Mouse (Mus musculus): ENCODE results near the gene Vangl1.
"Not testable (repeated sequence)": the region's sequence is repeated elsewhere in the genome, so short reads cannot be mapped to it uniquely, and the experiment has no call there.

Gene Vangl1

GRCm38 (mm10) chr3:102174118-102174865 is 30.2 kb downstream of the Vangl1 start:
- in situ Hi-C loops (cut with MseI, MboI): no loop called here

- in situ Hi-C loops (cut with MseI, MboI): no loop called here
Measured at GRCm38 (mm10) chr3:102169197-102169905, 35.1 kb downstream of the Vangl1 start.

GRCm38 (mm10) chr3:102167555-102168210 is 36.8 kb downstream of the Vangl1 start:
- in situ Hi-C loops (cut with MseI, MboI): no loop called here

- in situ Hi-C loops (cut with MseI, MboI): no loop called here
Measured at GRCm38 (mm10) chr3:102166794-102167193, 37.7 kb downstream of the Vangl1 start.

- in situ Hi-C loops (cut with MseI, MboI): no loop called here
Measured at GRCm38 (mm10) chr3:102166287-102166620, 38.2 kb downstream of the Vangl1 start.

GRCm38 (mm10) chr3:102165536-102166286 is 38.8 kb downstream of the Vangl1 start:
- in situ Hi-C loops (cut with MseI, MboI): no loop called here

GRCm38 (mm10) chr3:102164911-102165310 is 39.6 kb downstream of the Vangl1 start:
- in situ Hi-C loops (cut with MseI, MboI): no loop called here

- in situ Hi-C loops (cut with MseI, MboI): not testable (repeated sequence)
Measured at GRCm38 (mm10) chr3:102163861-102164260, 40.6 kb downstream of the Vangl1 start.

GRCm38 (mm10) chr3:102159423-102160325 is 44.8 kb downstream of the Vangl1 start:
- in situ Hi-C loops (cut with MseI, MboI): no loop called here

GRCm38 (mm10) chr3:102158759-102159422 is 45.6 kb downstream of the Vangl1 start:
- in situ Hi-C loops (cut with MseI, MboI): no loop called here

GRCm38 (mm10) chr3:102157652-102158051 is 46.8 kb downstream of the Vangl1 start:
- in situ Hi-C loops (cut with MseI, MboI): no loop called here

GRCm38 (mm10) chr3:102156737-102157136 is 47.8 kb downstream of the Vangl1 start:
- in situ Hi-C loops (cut with MseI, MboI): no loop called here

GRCm38 (mm10) chr3:102154107-102154506 is 50.4 kb downstream of the Vangl1 start:
- in situ Hi-C loops (cut with MseI, MboI): no loop called here

- in situ Hi-C loops (cut with MseI, MboI): no loop called here
Measured at GRCm38 (mm10) chr3:102152872-102153271, 51.6 kb downstream of the Vangl1 start.

- in situ Hi-C loops (cut with MseI, MboI): no loop called here
Measured at GRCm38 (mm10) chr3:102152471-102152870, 52.0 kb downstream of the Vangl1 start.

GRCm38 (mm10) chr3:102151850-102152249 is 52.6 kb downstream of the Vangl1 start:
- in situ Hi-C loops (cut with MseI, MboI): no loop called here

- in situ Hi-C loops (cut with MseI, MboI): no loop called here
Measured at GRCm38 (mm10) chr3:102149941-102150340, 54.6 kb downstream of the Vangl1 start.

- in situ Hi-C loops (cut with MseI, MboI): no loop called here
Measured at GRCm38 (mm10) chr3:102147189-102147588, 57.3 kb downstream of the Vangl1 start.

GRCm38 (mm10) chr3:102146428-102146827 is 58.1 kb downstream of the Vangl1 start:
- in situ Hi-C loops (cut with MseI, MboI): no loop called here

GRCm38 (mm10) chr3:102145645-102146386 is 58.7 kb downstream of the Vangl1 start:
- in situ Hi-C loops (cut with MseI, MboI): no loop called here

All from mouse trophoblast stem cell (cell line).